Mouse (Mus musculus) large intestine, adult 2 months (tissue): ENCODE data around the gene Hdac10. TPM values are rescaled to one million over a fixed set of nuclear protein-coding genes. Genes with fewer than 3 reads are reported as not detected.

Experiments
- DNase-seq: peaks from one replicate; pipeline ENCODE4 v3.0.0-alpha.2; 2012; ENCODE audit warnings: low read depth, low spot score
- WGBS: fragments of 180-500 bp; shearing (Covaris S2); methylation state at CpG from one replicate; pipeline ENCODE4 v1.1.7; 2018; 5-methylcytosine and 5-hydroxymethylcytosine counted together
- polyA plus RNA-seq: library from polyadenylated mRNA; depleted of rRNA; stranded (reverse); fragments of >200 nt; gene quantifications from 2 replicates; pipeline ENCODE4 v1.2.3, GENCODE M21; 2012; rRNA removed

Hdac10 gene
- polyA plus RNA-seq, 1 experiment: 23.9 TPM

- DNase-seq: no peak
- WGBS: 67% methylated on average over 2 of the region's 2 CpGs
Measured at GRCm38 (mm10) chr15:89084826-89085225, 43.7 kb downstream of the Hdac10 start.

- 100% methylated on average over 1 of the region's 1 CpGs for WGBS
- no peak for DNase-seq
Measured at GRCm38 (mm10) chr15:89083906-89084305, 44.6 kb downstream of the Hdac10 start.

- DNase-seq: peak; percentile 58
- WGBS: 13% methylated on average over 9 of the region's 9 CpGs
Measured at GRCm38 (mm10) chr15:89078208-89078836, 50.2 kb downstream of the Hdac10 start.

- WGBS: under 1% methylated on average over 38 of the region's 39 CpGs
- DNase-seq: no peak
Measured at GRCm38 (mm10) chr15:89076156-89076731, 52.3 kb downstream of the Hdac10 start.

GRCm38 (mm10) chr15:89075478-89076147 lies 52.9 kb downstream of the Hdac10 start:
- no peak for DNase-seq
- 1% methylated on average over 59 of the region's 59 CpGs for WGBS

GRCm38 (mm10) chr15:89074613-89075477 lies 53.7 kb downstream of the Hdac10 start, which contains the start of gene Trabd:
TSS of gene Trabd (plus strand) at chr15:89075124.
- WGBS: 24% methylated on average over 11 of the region's 11 CpGs
- no peak for DNase-seq

GRCm38 (mm10) chr15:89073993-89074603 lies 54.4 kb downstream of the Hdac10 start:
- WGBS: 78% methylated on average over 10 of the region's 10 CpGs
- no peak for DNase-seq

Other genes starting within 250 kb of the Hdac10 start
- not detected in 2 replicates for gene Ttll8, start 174.3 kb downstream of the Hdac10 start, polyA plus RNA-seq
- 0.04 and 0.05 TPM in 2 replicates for gene Mlc1, start 149.7 kb downstream of the Hdac10 start, polyA plus RNA-seq
- not detected in 2 replicates for gene Mov10l1, start 145.8 kb downstream of the Hdac10 start, polyA plus RNA-seq
- 0.52 and 0.56 TPM in 2 replicates for gene Panx2, start 69.0 kb downstream of the Hdac10 start, polyA plus RNA-seq
- gene Trabd, start 53.6 kb downstream of the Hdac10 start, polyA plus RNA-seq: 85.2 and 93.7 TPM in 2 replicates
- gene Selenoo, start 39.6 kb downstream of the Hdac10 start, polyA plus RNA-seq: 33.1 and 39.4 TPM in 2 replicates
- gene Tubgcp6, start 5.6 kb downstream of the Hdac10 start, polyA plus RNA-seq: 25.5 and 28.3 TPM in 2 replicates
- 3.7 and 4.7 TPM in 2 replicates for gene Mapk12, start 12.0 kb upstream of the Hdac10 start, polyA plus RNA-seq
- 3.6 and 4.4 TPM in 2 replicates for gene Mapk11, start 20.9 kb upstream of the Hdac10 start, polyA plus RNA-seq
- 273 and 310 TPM in 2 replicates for gene Plxnb2, start 52.1 kb upstream of the Hdac10 start, polyA plus RNA-seq
- 10.8 and 11.2 TPM in 2 replicates for gene Dennd6b, start 67.8 kb upstream of the Hdac10 start, polyA plus RNA-seq
- gene Ppp6r2, start 82.9 kb upstream of the Hdac10 start, polyA plus RNA-seq: 41.0 and 86.0 TPM in 2 replicates
- 145 and 152 TPM in 2 replicates for gene Sbf1, start 186.6 kb upstream of the Hdac10 start, polyA plus RNA-seq
- 1.1 and 2.2 TPM in 2 replicates for gene Adm2, start 194.0 kb upstream of the Hdac10 start, polyA plus RNA-seq
- 0.36 TPM in 1 of 2 replicates, not detected in the other for gene Miox, start 205.7 kb upstream of the Hdac10 start, polyA plus RNA-seq
- 26.3 and 28.9 TPM in 2 replicates for gene Lmf2, start 227.0 kb upstream of the Hdac10 start, polyA plus RNA-seq
- 131 and 133 TPM in 2 replicates for gene Ncaph2, start 227.0 kb upstream of the Hdac10 start, polyA plus RNA-seq
- 70.4 and 142 TPM in 2 replicates for gene Sco2, start 245.1 kb upstream of the Hdac10 start, polyA plus RNA-seq
- 5.5 and 30.9 TPM in 2 replicates for gene Tymp, start 248.3 kb upstream of the Hdac10 start, polyA plus RNA-seq